Mouse (Mus musculus) embryonic fibroblast, embryonic 13.5 days (primary cell): Measurements from ENCODE around the gene Ubxn10.

Experiments used
- CTCF ChIP-seq: IDR thresholded peaks from 2 replicates; pipeline ENCODE4 v1.5.1; 2011; ENCODE audit warnings: mild to moderate bottlenecking, control low read depth, low read length, moderate library complexity, borderline replicate concordance; ENCODE audit not compliant: insufficient read depth
- POLR2A ChIP-seq: IDR thresholded peaks from 2 replicates; pipeline ENCODE4 v1.6.1; 2011; ENCODE audit warnings: low read depth, mild to moderate bottlenecking, control low read depth, low read length, moderate library complexity

GRCm38 (mm10) chr4:138739136-138739851 is 2.3 kb upstream of the Ubxn10 start:
- TF ChIP-seq POLR2A: no peak
- no peak for TF ChIP-seq CTCF
